Mouse (Mus musculus) brain, embryonic 14.5 days (tissue): ENCODE measurements around the gene Sgms1.

Source experiments
- CTCF ChIP-seq: fragments of 200-500 bp; IDR thresholded peaks from 2 replicates; pipeline ENCODE4 v1.5.1; 2012; ENCODE audit warnings: inconsistent platforms, mild to moderate bottlenecking, moderate library complexity, borderline replicate concordance; ENCODE audit not compliant: insufficient read depth, insufficient read length; ENCODE audit errors: extremely low read depth
- POLR2A ChIP-seq: fragments of 200-500 bp; IDR thresholded peaks from 2 replicates; pipeline ENCODE4 v1.6.1; 2012; ENCODE audit warnings: mild to moderate bottlenecking, inconsistent platforms, borderline replicate concordance; ENCODE audit not compliant: poor library complexity, insufficient read depth, insufficient read length, severe bottlenecking; ENCODE audit errors: extremely low read depth

- TF ChIP-seq CTCF (no peak), POLR2A (no peak)
These were observed 6.8 kb upstream of the Sgms1 start for GRCm38 (mm10) chr19:32396303-32396702.
